Mouse (Mus musculus) liver, embryonic 15.5 days (tissue): ENCODE measurements around the gene Mast3. TPM values are rescaled to one million over a fixed set of nuclear protein-coding genes. Genes with fewer than 3 reads are reported as not detected.

Experiments
- ATAC-seq: fragments of 200-750 bp; cut with Nextera tagmentation; 2 replicates; pipeline ENCODE4 v1.8.0; 2017; ENCODE audit warnings: moderate number of reproducible peaks, mild to moderate bottlenecking, moderate library complexity; ENCODE audit not compliant: insufficient read depth
- H3K27ac ChIP-seq: fragments of 300-500 bp; sonication (generic); replicated peaks from 2 replicates; pipeline ENCODE4 v1.5.1; 2015; ENCODE audit warnings: mild to moderate bottlenecking, inconsistent platforms
- H3K27me3 ChIP-seq: fragments of 300-500 bp; sonication (generic); 2 replicates; pipeline ENCODE4 v1.6.1; 2015; ENCODE audit warnings: mild to moderate bottlenecking, inconsistent platforms
- H3K36me3 ChIP-seq: fragments of 300-500 bp; sonication (generic); replicated peaks from 2 replicates; pipeline ENCODE4 v1.6.1; 2015; ENCODE audit warnings: moderate library complexity, mild to moderate bottlenecking, inconsistent platforms
- H3K4me1 ChIP-seq: fragments of 300-500 bp; sonication (generic); replicated peaks from 2 replicates; pipeline ENCODE4 v1.6.1; 2015; ENCODE audit warnings: inconsistent platforms
- H3K4me2 ChIP-seq: fragments of 300-500 bp; sonication (generic); 2 replicates; pipeline ENCODE4 v1.6.1; 2015; ENCODE audit warnings: moderate library complexity, mild to moderate bottlenecking, inconsistent platforms
- H3K4me3 ChIP-seq: fragments of 300-500 bp; sonication (generic); replicated peaks from 2 replicates; pipeline ENCODE4 v1.5.1; 2015; ENCODE audit warnings: mild to moderate bottlenecking, inconsistent platforms
- H3K9ac ChIP-seq: fragments of 300-500 bp; sonication (generic); 2 replicates; pipeline ENCODE4 v1.6.1; 2015; ENCODE audit warnings: moderate library complexity, mild to moderate bottlenecking, inconsistent platforms
- H3K9me3 ChIP-seq: fragments of 300-500 bp; sonication (generic); replicated peaks from 2 replicates; pipeline ENCODE4 v1.6.1; 2016; ENCODE audit warnings: inconsistent platforms
- WGBS: fragments of 180-500 bp; shearing (Covaris S2); methylation state at CpG from one replicate; pipeline ENCODE4 v1.1.7; 2015; ENCODE audit warnings: mixed read lengths; ENCODE audit not compliant: insufficient replicate concordance; 5-methylcytosine and 5-hydroxymethylcytosine counted together
- polyA plus RNA-seq: library from polyadenylated mRNA; unstranded; fragments of >200 nt; fragmentation: Nextera tagmentation; extraction: Ambion mirVana; gene quantifications from 2 replicates; pipeline ENCODE4 v1.2.1, GENCODE M21; 2015

Mast3 gene
- polyA plus RNA-seq, 1 experiment from 2014 or later: 6.7 TPM

DNA sequence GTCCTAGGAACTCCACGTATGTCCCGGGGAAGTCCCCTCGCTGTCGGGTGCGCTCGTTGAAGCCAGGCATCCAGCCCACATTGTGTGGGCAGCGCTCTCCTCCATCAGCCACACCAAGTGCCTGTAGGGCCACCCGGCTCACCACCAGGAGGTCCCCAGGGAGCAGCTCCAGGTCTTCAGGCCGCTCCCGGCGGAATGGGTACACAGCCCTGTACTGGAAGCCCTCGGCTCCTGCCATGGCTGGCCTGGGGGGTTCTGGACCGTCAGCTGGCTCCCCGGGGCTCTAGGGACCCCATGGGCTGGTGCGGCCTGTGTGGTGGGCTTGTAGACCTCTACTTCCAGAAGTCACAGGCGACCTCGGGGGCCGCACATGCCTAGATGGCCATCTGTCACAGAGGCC lies 30.1 kb downstream of the Mast3 start:
- peak overlapping the region; percentile 89; the same call in 1 of the 2 replicates for H3K9ac ChIP-seq
- 0 out of 2 replicates have a peak overlapping the region, but pooled peaks have one; percentile 29 for H3K27ac ChIP-seq
- no peak overlapping the region for H3K4me2 ChIP-seq
- peaks cover 42% of the 10 kb centered on the region for H3K36me3 ChIP-seq
- H3K9me3 ChIP-seq: no peaks in the 10 kb centered on the region
- no peak overlapping the region for H3K4me3 ChIP-seq
- H3K4me1 ChIP-seq: peaks cover 74% of the 10 kb centered on the region
- no peaks in the 10 kb centered on the region for H3K27me3 ChIP-seq
- WGBS: 90% methylated on average over 18 of the region's 18 CpGs
- no peak for ATAC-seq

DNA sequence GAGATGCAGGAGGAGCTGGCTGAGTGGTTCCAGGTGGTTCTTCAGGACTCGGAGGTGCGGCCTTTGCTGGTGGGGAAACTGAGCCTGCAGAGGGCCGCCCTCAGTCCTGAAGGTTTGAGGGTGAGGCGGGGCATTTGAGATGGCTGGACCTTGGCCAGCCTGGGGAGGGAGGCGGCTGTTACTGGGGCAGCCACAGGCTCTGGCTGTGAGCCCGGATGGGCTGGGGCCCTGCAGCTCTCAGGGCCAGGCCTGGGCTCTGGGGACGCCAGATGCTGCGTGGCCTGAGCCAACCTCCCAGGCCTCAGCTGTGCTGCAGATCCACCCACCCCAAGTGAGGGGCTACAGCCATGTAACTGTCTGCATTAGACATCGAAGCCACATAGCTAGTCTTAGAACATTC lies 31.0 kb downstream of the Mast3 start:
- no peak overlapping the region for H3K4me2 ChIP-seq
- H3K36me3 ChIP-seq: peaks cover 36% of the 10 kb centered on the region
- no peaks in the 10 kb centered on the region for H3K9me3 ChIP-seq
- 0 out of 2 replicates have a peak overlapping the region, but pooled peaks have one; percentile 29 for H3K27ac ChIP-seq
- ATAC-seq: no peak
- H3K4me3 ChIP-seq: no peak overlapping the region
- H3K9ac ChIP-seq: no peak overlapping the region; the same call in 1 of the 2 replicates
- WGBS: 64% methylated on average over 9 of the region's 9 CpGs
- H3K27me3 ChIP-seq: no peaks in the 10 kb centered on the region
- H3K4me1 ChIP-seq: peaks cover 84% of the 10 kb centered on the region

DNA sequence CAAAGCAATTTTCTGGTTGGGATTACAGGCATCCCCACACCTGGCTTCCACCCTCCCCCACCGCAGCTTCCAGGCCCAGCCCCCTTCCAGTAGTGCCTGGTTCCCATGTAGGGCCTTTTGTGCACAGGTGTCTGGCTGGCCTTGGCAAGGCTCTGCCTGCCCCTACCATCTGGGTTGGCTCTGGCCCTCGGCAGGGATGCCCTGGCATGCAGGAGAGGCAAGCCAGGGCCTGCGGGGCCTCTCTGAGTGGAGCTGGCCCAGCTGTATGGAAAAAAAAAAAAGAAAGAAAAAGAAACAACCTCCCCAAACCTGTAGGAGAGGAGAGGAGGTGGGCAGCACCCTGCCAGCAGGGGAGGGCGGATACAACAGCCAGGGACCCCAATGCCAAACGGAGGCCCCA lies 31.4 kb downstream of the Mast3 start:
- H3K9ac ChIP-seq: no peak overlapping the region
- H3K27ac ChIP-seq: no peak overlapping the region
- no peak overlapping the region for H3K4me3 ChIP-seq
- H3K36me3 ChIP-seq: peaks cover 36% of the 10 kb centered on the region
- H3K27me3 ChIP-seq: no peaks in the 10 kb centered on the region
- 78% methylated on average over 5 of the region's 5 CpGs for WGBS
- peaks cover 84% of the 10 kb centered on the region for H3K4me1 ChIP-seq
- H3K4me2 ChIP-seq: no peak overlapping the region
- no peak for ATAC-seq
- no peaks in the 10 kb centered on the region for H3K9me3 ChIP-seq

DNA sequence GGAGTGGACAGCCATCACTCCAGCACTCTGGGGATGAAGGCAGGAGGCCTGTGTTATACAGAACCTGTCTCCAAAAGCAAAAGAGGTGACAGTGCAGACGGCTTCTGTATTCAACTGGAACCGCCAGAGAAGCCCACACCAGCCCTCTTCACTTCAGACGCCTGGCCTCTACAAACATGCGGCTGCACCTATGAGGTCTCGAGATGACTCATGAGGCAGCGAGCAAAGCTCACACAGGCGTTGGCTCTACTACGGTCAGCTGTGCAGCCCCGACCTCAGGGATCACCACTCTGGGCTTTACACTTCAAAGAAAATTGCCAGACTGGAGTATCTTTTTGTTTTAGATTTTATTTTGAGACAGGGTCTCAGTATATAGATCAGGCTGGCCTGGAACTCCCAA lies 32.0 kb downstream of the Mast3 start:
- Histone ChIP-seq H3K4me1 (peaks cover 84% of the 10 kb centered on the region), H3K9ac (no peak overlapping the region)

DNA sequence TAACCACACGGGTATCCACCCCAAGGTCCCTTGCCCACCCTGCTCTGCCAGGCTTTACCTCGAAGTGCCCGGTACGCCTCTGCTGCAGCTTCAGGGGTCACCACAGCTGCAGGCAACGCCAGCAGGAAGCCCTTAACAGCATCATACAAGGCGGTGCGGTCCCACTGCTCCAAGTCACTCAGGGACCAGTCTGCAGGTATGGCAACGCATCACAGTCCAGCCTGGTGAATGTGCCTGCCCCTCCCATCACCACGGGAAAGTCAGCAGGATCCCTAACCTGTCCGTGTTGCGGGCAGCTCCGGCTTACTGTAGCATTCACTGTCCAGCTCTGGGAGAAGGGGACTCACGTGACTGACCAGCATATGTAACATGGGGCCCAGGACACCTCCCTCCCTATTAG lies 32.8 kb downstream of the Mast3 start:
- H3K9ac ChIP-seq: no peak overlapping the region
- no peak for ATAC-seq
- 82% methylated on average over 13 of the region's 13 CpGs for WGBS
- no peak overlapping the region for H3K4me3 ChIP-seq
- H3K4me2 ChIP-seq: no peak overlapping the region
- peaks cover 36% of the 10 kb centered on the region for H3K36me3 ChIP-seq
- H3K9me3 ChIP-seq: no peaks in the 10 kb centered on the region
- no peaks in the 10 kb centered on the region for H3K27me3 ChIP-seq
- H3K4me1 ChIP-seq: peaks cover 86% of the 10 kb centered on the region
- no peak overlapping the region for H3K27ac ChIP-seq

More for the DNA sequence above, 32.0 kb downstream of the Mast3 start:
- H3K4me3 ChIP-seq: no peak overlapping the region
- H3K9me3 ChIP-seq: no peaks in the 10 kb centered on the region
- H3K4me2 ChIP-seq: no peak overlapping the region
- H3K27ac ChIP-seq: no peak overlapping the region
- ATAC-seq: no peak
- 78% methylated on average over 9 of the region's 9 CpGs for WGBS
- H3K27me3 ChIP-seq: no peaks in the 10 kb centered on the region
- peaks cover 36% of the 10 kb centered on the region for H3K36me3 ChIP-seq

DNA sequence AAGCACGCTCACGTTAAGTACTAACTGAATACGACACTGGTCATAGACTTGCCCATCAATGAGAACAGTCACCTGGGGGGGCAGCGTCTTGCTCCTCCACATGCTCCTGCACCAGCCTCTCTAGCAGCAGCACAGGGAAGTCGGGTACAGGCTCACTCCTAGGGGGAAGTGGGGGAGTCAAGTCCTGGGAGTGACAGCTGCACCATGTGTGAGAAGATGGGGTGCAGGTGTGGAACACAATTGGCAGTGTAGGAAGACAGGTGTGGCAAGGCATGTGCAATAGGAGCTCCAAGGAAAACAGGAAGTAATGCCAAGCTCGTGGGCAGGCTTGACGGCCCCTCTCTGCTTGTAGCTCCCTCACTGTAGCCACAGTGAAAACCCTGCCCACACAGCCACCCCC lies 33.6 kb downstream of the Mast3 start:
- Histone ChIP-seq H3K27me3 (no peaks in the 10 kb centered on the region), H3K4me2 (no peak overlapping the region), H3K4me3 (no peak overlapping the region), H3K4me1 (peaks cover 92% of the 10 kb centered on the region), H3K9ac (no peak overlapping the region), H3K27ac (no peak overlapping the region), H3K36me3 (peaks cover 36% of the 10 kb centered on the region), H3K9me3 (no peaks in the 10 kb centered on the region)
- WGBS: 69% methylated on average over 7 of the region's 7 CpGs
- no peak for ATAC-seq

DNA sequence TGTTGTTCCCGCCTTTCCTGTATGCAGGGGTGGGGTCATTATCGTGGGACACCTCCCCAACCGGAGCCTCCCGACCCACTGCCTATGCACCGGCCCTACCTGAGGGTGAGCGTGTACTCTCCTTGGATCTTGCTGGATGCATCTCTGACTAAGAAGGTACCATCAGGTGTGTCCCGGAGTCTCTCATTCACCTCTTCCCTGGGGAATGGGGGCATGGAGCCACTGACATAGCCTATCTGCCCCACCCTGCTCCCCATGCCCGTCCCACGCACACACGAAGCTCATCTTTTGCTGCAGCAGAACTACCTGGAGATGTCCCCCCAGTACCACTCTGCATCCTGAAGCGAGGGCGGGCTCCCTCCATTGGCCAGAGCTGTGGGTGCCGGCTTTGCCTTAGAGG lies 34.1 kb downstream of the Mast3 start:
- no peak overlapping the region for H3K27ac ChIP-seq
- WGBS: 84% methylated on average over 13 of the region's 13 CpGs
- H3K27me3 ChIP-seq: no peaks in the 10 kb centered on the region
- no peak overlapping the region for H3K4me2 ChIP-seq
- H3K4me1 ChIP-seq: peaks cover 92% of the 10 kb centered on the region
- peaks cover 36% of the 10 kb centered on the region for H3K36me3 ChIP-seq
- H3K9ac ChIP-seq: no peak overlapping the region
- ATAC-seq: no peak
- H3K9me3 ChIP-seq: no peaks in the 10 kb centered on the region
- no peak overlapping the region for H3K4me3 ChIP-seq

DNA sequence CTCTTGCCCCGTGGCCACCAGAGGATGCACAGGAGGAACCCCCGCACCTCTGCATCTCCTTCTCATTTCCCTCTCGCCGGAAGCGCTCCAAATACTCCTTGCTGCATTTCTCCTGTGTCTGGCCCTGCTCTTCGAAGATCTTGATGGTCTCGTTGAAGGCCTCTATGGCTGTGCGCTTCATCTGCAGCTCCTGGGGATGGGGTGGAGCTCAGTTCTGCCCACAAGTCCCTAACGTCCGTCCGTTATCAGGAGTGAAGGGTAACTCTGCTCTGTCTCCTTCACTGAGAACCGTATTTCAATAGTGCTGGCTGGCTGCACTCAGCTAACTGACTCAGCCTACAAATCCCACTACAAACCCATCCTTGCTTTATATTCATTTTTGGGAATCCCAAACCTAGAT lies 35.0 kb downstream of the Mast3 start:
- ATAC-seq: peak; percentile 46
- H3K4me2 ChIP-seq: peak overlapping the region; percentile 40
- peaks cover 92% of the 10 kb centered on the region for H3K4me1 ChIP-seq
- H3K4me3 ChIP-seq: no peak overlapping the region
- WGBS: 28% methylated on average over 12 of the region's 12 CpGs
- H3K36me3 ChIP-seq: peaks cover 36% of the 10 kb centered on the region
- H3K27me3 ChIP-seq: no peaks in the 10 kb centered on the region
- H3K27ac ChIP-seq: no peak overlapping the region; the same call in none of the 2 replicates
- H3K9me3 ChIP-seq: no peaks in the 10 kb centered on the region
- H3K9ac ChIP-seq: peak overlapping the region; percentile 37

DNA sequence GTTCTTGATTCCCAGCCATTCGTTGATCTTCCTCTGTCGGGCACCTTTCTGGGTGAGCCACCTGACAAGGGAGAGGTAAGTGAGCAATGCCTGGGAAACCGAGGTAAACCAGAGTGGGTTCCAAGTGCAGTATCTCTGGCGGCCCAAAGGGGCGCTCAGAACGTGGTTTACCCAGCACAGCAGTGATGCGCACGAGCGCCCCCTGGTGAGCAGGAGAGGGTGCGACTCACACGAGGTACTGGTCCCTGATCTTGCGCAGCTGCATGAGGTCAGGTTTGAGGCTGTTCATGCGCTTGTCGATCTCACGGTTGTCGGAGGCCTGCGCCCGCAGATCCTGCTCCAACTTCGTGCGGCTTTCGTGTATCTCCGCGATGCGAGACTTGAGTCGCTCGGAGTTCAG lies 35.5 kb downstream of the Mast3 start:
- no peak overlapping the region for H3K4me3 ChIP-seq
- peak; percentile 60 for ATAC-seq
- H3K36me3 ChIP-seq: peaks cover 36% of the 10 kb centered on the region
- WGBS: under 1% methylated on average over 26 of the region's 26 CpGs
- H3K27me3 ChIP-seq: no peaks in the 10 kb centered on the region
- peak overlapping the region; percentile 40 for H3K4me2 ChIP-seq
- H3K9ac ChIP-seq: peak overlapping the region; percentile 37; the same call in 1 of the 2 replicates
- H3K9me3 ChIP-seq: no peaks in the 10 kb centered on the region
- H3K27ac ChIP-seq: peak overlapping the region; percentile 3
- peaks cover 92% of the 10 kb centered on the region for H3K4me1 ChIP-seq

DNA sequence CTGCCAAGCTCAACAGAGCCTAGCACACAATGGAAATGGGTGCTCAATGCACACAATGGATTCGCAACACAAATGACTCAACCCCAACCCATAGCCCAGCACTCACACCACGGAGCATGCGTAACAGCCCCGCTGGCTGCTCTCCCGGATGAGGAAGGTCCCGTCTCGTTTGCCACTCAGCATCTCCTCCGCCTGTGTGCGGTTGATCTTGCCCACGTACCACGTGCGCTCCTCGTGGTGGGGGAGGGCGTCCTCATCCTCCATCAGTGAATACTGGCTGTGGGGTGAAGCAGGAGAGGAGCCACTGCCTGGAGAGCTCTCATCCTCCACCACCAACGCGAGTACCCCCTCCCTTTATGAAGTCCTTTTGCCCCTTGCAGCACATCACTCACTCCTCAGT lies 35.9 kb downstream of the Mast3 start:
- Histone ChIP-seq H3K27ac (peak overlapping the region; percentile 48), H3K36me3 (peaks cover 36% of the 10 kb centered on the region)
- 78% methylated on average over 16 of the region's 16 CpGs for WGBS

DNA sequence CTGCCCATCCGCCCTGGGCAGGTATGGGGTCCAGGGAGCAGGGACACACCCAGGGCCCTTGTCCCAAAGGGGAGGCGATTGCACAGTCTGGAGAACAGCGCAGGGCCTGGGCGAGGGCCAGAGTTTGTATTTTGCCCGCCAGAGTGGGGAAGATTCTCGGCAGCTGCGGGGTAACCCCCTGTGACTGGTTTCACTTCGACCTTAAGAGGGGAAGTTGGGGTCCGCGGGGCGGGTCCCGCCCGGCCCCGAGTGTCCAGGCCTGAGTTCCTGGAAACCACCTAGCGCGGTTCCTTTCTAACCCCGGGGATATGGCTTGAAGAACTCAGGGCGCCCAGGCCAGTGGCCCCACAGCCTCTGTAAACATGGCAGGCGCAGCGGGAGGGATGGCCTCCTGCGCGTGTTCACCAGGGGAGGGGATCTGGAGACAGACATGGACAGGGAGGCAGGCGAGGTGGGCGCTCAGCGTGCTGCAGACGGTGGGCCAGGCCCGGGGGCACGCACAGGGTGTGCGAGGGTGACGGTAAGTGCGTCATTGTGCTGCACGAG lies 36.5 kb downstream of the Mast3 start:
- WGBS: 82% methylated on average over 32 of the region's 32 CpGs
- Histone ChIP-seq H3K4me1 (peaks cover 92% of the 10 kb centered on the region), H3K4me2 (peak overlapping the region; percentile 40; the same call in 1 of the 2 replicates), H3K27me3 (no peaks in the 10 kb centered on the region), H3K4me3 (no peak overlapping the region), H3K9me3 (no peaks in the 10 kb centered on the region), H3K36me3 (peaks cover 35% of the 10 kb centered on the region), H3K9ac (no peak overlapping the region), H3K27ac (peak overlapping the region; percentile 94)
- ATAC-seq: no peak

More for the DNA sequence above, 35.9 kb downstream of the Mast3 start:
- H3K27me3 ChIP-seq: no peaks in the 10 kb centered on the region
- H3K9ac ChIP-seq: no peak overlapping the region; the same call in 1 of the 2 replicates
- ATAC-seq: no peak
- H3K9me3 ChIP-seq: no peaks in the 10 kb centered on the region
- no peak overlapping the region for H3K4me3 ChIP-seq
- peaks cover 92% of the 10 kb centered on the region for H3K4me1 ChIP-seq
- H3K4me2 ChIP-seq: peak overlapping the region; percentile 40; the same call in 1 of the 2 replicates

DNA sequence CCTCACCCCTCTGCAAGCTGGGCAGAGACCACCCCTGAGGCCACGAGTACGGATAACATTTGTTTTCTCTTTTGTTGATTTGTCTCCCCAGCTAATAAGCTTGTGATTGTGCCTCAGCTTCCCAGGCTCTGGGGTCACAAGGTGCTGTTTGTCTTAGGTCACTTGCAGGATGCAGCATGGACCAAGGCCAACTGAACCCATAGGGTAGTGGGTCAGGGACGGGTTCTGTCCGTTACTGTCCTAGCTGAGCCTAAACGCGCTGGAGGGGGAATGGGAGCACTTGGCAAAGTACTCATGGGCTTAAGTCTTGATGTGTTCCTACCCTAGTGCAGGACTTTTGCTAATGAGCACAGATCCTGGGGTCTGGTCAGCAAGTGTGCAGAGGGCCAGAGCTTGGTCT lies 37.4 kb downstream of the Mast3 start:
- peak overlapping the region; percentile 94 for H3K27ac ChIP-seq
- no peak for ATAC-seq

More for the DNA sequence above, 37.4 kb downstream of the Mast3 start:
- no peaks in the 10 kb centered on the region for H3K27me3 ChIP-seq
- H3K36me3 ChIP-seq: peaks cover 36% of the 10 kb centered on the region
- H3K9me3 ChIP-seq: no peaks in the 10 kb centered on the region
- H3K9ac ChIP-seq: no peak overlapping the region
- no peak overlapping the region for H3K4me3 ChIP-seq
- peaks cover 92% of the 10 kb centered on the region for H3K4me1 ChIP-seq
- no peak overlapping the region for H3K4me2 ChIP-seq
- WGBS: 81% methylated on average over 6 of the region's 6 CpGs
